Mouse (Mus musculus) embryonic facial prominence, embryonic 10.5 days (tissue): ENCODE results near the gene 2410137M14Rik. TPM values are rescaled to one million over a fixed set of nuclear protein-coding genes. Genes with fewer than 3 reads are reported as not detected.

Experiments
- DNase-seq: peaks from one replicate; pipeline ENCODE4 v3.0.0-alpha.2; 2017; ENCODE audit warnings: low spot score
- H3K27ac ChIP-seq: fragments of 300-500 bp; sonication (generic); replicated peaks from 2 replicates; pipeline ENCODE4 v1.5.1; 2016; ENCODE audit warnings: mild to moderate bottlenecking
- H3K27me3 ChIP-seq: fragments of 300-500 bp; sonication (generic); replicated peaks from 2 replicates; pipeline ENCODE4 v1.6.1; 2016; ENCODE audit warnings: low read depth, mild to moderate bottlenecking; ENCODE audit not compliant: poor library complexity, severe bottlenecking
- H3K36me3 ChIP-seq: fragments of 300-500 bp; sonication (generic); replicated peaks from 2 replicates; pipeline ENCODE4 v1.6.1; 2016; ENCODE audit warnings: mild to moderate bottlenecking, moderate library complexity
- H3K4me1 ChIP-seq: fragments of 300-500 bp; sonication (generic); 2 replicates; pipeline ENCODE4 v1.6.1; 2016
- H3K4me3 ChIP-seq: fragments of 300-500 bp; sonication (generic); 2 replicates; pipeline ENCODE4 v1.5.1; 2016; ENCODE audit warnings: mild to moderate bottlenecking, moderate library complexity
- H3K9me3 ChIP-seq: fragments of 300-500 bp; sonication (generic); 2 replicates; pipeline ENCODE4 v1.6.1; 2016; ENCODE audit warnings: mild to moderate bottlenecking
- WGBS: fragments of 180-500 bp; shearing (Covaris S2); methylation state at CpG from one replicate; pipeline ENCODE4 v1.1.7; 2016; 5-methylcytosine and 5-hydroxymethylcytosine counted together
- polyA plus RNA-seq: library from polyadenylated mRNA; unstranded; fragments of >200 nt; fragmentation: Nextera tagmentation; extraction: Ambion mirVana; gene quantifications from 2 replicates; pipeline ENCODE4 v1.2.1, GENCODE M21; 2016

2410137M14Rik gene
- polyA plus RNA-seq, 1 experiment from 2014 or later = not detected

GRCm38 (mm10) chr17:37009460-37010042 lies 28.5 kb upstream of the 2410137M14Rik start:
- no peaks in the 10 kb centered on the region for H3K9me3 ChIP-seq
- no peak overlapping the region for H3K4me3 ChIP-seq
- DNase-seq = no peak
- WGBS = 94% methylated on average over 17 of the region's 17 CpGs
- H3K27me3 ChIP-seq = no peaks in the 10 kb centered on the region
- H3K4me1 ChIP-seq = no peaks in the 10 kb centered on the region
- peaks cover 79% of the 10 kb centered on the region for H3K36me3 ChIP-seq
- no peak overlapping the region for H3K27ac ChIP-seq

- WGBS = 92% methylated on average over 6 of the region's 6 CpGs
- H3K9me3 ChIP-seq = no peaks in the 10 kb centered on the region
- peaks cover 83% of the 10 kb centered on the region for H3K36me3 ChIP-seq
- H3K27ac ChIP-seq = no peak overlapping the region
- H3K4me3 ChIP-seq = no peak overlapping the region
- no peaks in the 10 kb centered on the region for H3K27me3 ChIP-seq
- DNase-seq = no peak
- peaks cover 8% of the 10 kb centered on the region for H3K4me1 ChIP-seq
These were observed 27.1 kb upstream of the 2410137M14Rik start for GRCm38 (mm10) chr17:37008161-37008560.

GRCm38 (mm10) chr17:37003366-37003765 lies 22.3 kb upstream of the 2410137M14Rik start:
- H3K9me3 ChIP-seq = no peaks in the 10 kb centered on the region
- peaks cover 43% of the 10 kb centered on the region for H3K36me3 ChIP-seq
- peak overlapping the region; percentile 95 for H3K27ac ChIP-seq
- peak overlapping the region; percentile 73 for H3K4me3 ChIP-seq
- no peaks in the 10 kb centered on the region for H3K27me3 ChIP-seq
- no peak for DNase-seq
- peaks cover 15% of the 10 kb centered on the region for H3K4me1 ChIP-seq
- WGBS = 55% methylated on average over 4 of the region's 4 CpGs

GRCm38 (mm10) chr17:37002364-37003330 lies 21.6 kb upstream of the 2410137M14Rik start:
- no peaks in the 10 kb centered on the region for H3K9me3 ChIP-seq
- H3K27ac ChIP-seq = peak overlapping the region; percentile 95
- peak overlapping the region; percentile 73 for H3K4me3 ChIP-seq
- peaks cover 15% of the 10 kb centered on the region for H3K4me1 ChIP-seq
- peaks cover 36% of the 10 kb centered on the region for H3K36me3 ChIP-seq
- under 1% methylated on average over 49 of the region's 49 CpGs for WGBS
- DNase-seq = peak; percentile 84
- H3K27me3 ChIP-seq = no peaks in the 10 kb centered on the region

GRCm38 (mm10) chr17:37000863-37001262 lies 19.8 kb upstream of the 2410137M14Rik start, which contains the start of gene Zfp57:
Gene Zfp57, plus strand, starts transcription at chr17:37001163.
- Histone ChIP-seq H3K4me3 (peak within 1 kb of the TSS; percentile 73), H3K4me1 (peaks cover 18% of the 10 kb centered on the region), H3K9me3 (no peaks in the 10 kb centered on the region), H3K36me3 (peaks cover 18% of the 10 kb centered on the region), H3K27me3 (no peaks in the 10 kb centered on the region), H3K27ac (peak within 1 kb of the TSS; percentile 95)
- WGBS = 95% methylated on average over 7 of the region's 7 CpGs
- DNase-seq = no peak

GRCm38 (mm10) chr17:36998477-36998876 lies 17.4 kb upstream of the 2410137M14Rik start:
- Histone ChIP-seq H3K4me1 (peaks cover 13% of the 10 kb centered on the region), H3K36me3 (no peaks in the 10 kb centered on the region), H3K27ac (no peak overlapping the region), H3K4me3 (no peak overlapping the region), H3K9me3 (no peaks in the 10 kb centered on the region), H3K27me3 (no peaks in the 10 kb centered on the region)
- WGBS = 68% methylated on average over 2 of the region's 2 CpGs
- DNase-seq = no peak

- H3K36me3 ChIP-seq = no peaks in the 10 kb centered on the region
- H3K4me1 ChIP-seq = peaks cover 7% of the 10 kb centered on the region
- H3K4me3 ChIP-seq = no peak overlapping the region
- H3K27me3 ChIP-seq = no peaks in the 10 kb centered on the region
- WGBS = 24% methylated on average over 7 of the region's 7 CpGs
- no peak overlapping the region for H3K27ac ChIP-seq
- DNase-seq = peak; percentile 85
- H3K9me3 ChIP-seq = no peaks in the 10 kb centered on the region
These were observed 16.1 kb upstream of the 2410137M14Rik start for GRCm38 (mm10) chr17:36997033-36997735.

GRCm38 (mm10) chr17:36995448-36995847 lies 14.4 kb upstream of the 2410137M14Rik start:
- peaks cover 3% of the 10 kb centered on the region; the same call in 1 of the 2 replicates for H3K4me1 ChIP-seq
- no peak overlapping the region for H3K27ac ChIP-seq
- no peaks in the 10 kb centered on the region for H3K9me3 ChIP-seq
- 53% methylated on average over 3 of the region's 3 CpGs for WGBS
- DNase-seq = no peak
- peaks cover 10% of the 10 kb centered on the region for H3K27me3 ChIP-seq
- no peaks in the 10 kb centered on the region for H3K36me3 ChIP-seq
- H3K4me3 ChIP-seq = no peak overlapping the region

GRCm38 (mm10) chr17:36994528-36994927 lies 13.5 kb upstream of the 2410137M14Rik start:
- Histone ChIP-seq H3K9me3 (no peaks in the 10 kb centered on the region), H3K27ac (no peak overlapping the region)
- WGBS = 87% methylated on average over 2 of the region's 2 CpGs

GRCm38 (mm10) chr17:36993770-36994325 lies 12.8 kb upstream of the 2410137M14Rik start:
- H3K36me3 ChIP-seq = no peaks in the 10 kb centered on the region
- H3K9me3 ChIP-seq = no peaks in the 10 kb centered on the region
- no peak overlapping the region for H3K4me3 ChIP-seq

More at GRCm38 (mm10) chr17:36994528-36994927, 13.5 kb upstream of the 2410137M14Rik start:
- Histone ChIP-seq H3K4me1 (peaks cover 3% of the 10 kb centered on the region; the same call in 1 of the 2 replicates), H3K27me3 (peaks cover 17% of the 10 kb centered on the region), H3K36me3 (no peaks in the 10 kb centered on the region), H3K4me3 (no peak overlapping the region)
- DNase-seq = no peak

GRCm38 (mm10) chr17:36992336-36993104 lies 11.5 kb upstream of the 2410137M14Rik start:
- Histone ChIP-seq H3K4me1 (peaks cover 9% of the 10 kb centered on the region; the same call in 1 of the 2 replicates), H3K9me3 (no peaks in the 10 kb centered on the region), H3K27ac (no peak overlapping the region), H3K27me3 (peaks cover 37% of the 10 kb centered on the region), H3K4me3 (no peak overlapping the region), H3K36me3 (no peaks in the 10 kb centered on the region)
- DNase-seq = no peak
- 80% methylated on average over 3 of the region's 3 CpGs for WGBS

More at GRCm38 (mm10) chr17:36993770-36994325, 12.8 kb upstream of the 2410137M14Rik start:
- Histone ChIP-seq H3K27ac (no peak overlapping the region), H3K27me3 (peaks cover 23% of the 10 kb centered on the region), H3K4me1 (peaks cover 6% of the 10 kb centered on the region; the same call in 1 of the 2 replicates)
- DNase-seq = no peak
- 88% methylated on average over 4 of the region's 4 CpGs for WGBS
